Mouse (Mus musculus) neural tube, embryonic 15.5 days (tissue): ENCODE results near the gene Ap5b1. TPM values are rescaled to one million over a fixed set of nuclear protein-coding genes. Genes with fewer than 3 reads are reported as not detected.

Experiments
- ATAC-seq: fragments of 200-750 bp; cut with Nextera tagmentation; 2 replicates; pipeline ENCODE4 v1.8.0; 2017; ENCODE audit warnings: mild to moderate bottlenecking, moderate TSS enrichment, moderate library complexity; ENCODE audit not compliant: low FRiP score
- H3K27ac ChIP-seq: fragments of 300-500 bp; sonication (generic); replicated peaks from 2 replicates; pipeline ENCODE4 v1.5.1; 2015; ENCODE audit warnings: mild to moderate bottlenecking, inconsistent platforms
- H3K27me3 ChIP-seq: fragments of 300-500 bp; sonication (generic); replicated peaks from 2 replicates; pipeline ENCODE4 v1.6.1; 2015; ENCODE audit warnings: inconsistent platforms
- H3K36me3 ChIP-seq: fragments of 300-500 bp; sonication (generic); 2 replicates; pipeline ENCODE4 v1.6.1; 2015; ENCODE audit warnings: inconsistent platforms
- H3K4me1 ChIP-seq: fragments of 300-500 bp; sonication (generic); 2 replicates; pipeline ENCODE4 v1.6.1; 2015; ENCODE audit warnings: inconsistent platforms
- H3K4me2 ChIP-seq: fragments of 300-500 bp; sonication (generic); 2 replicates; pipeline ENCODE4 v1.6.1; 2015; ENCODE audit warnings: inconsistent platforms, mild to moderate bottlenecking, moderate library complexity
- H3K4me3 ChIP-seq: fragments of 300-500 bp; sonication (generic); replicated peaks from 2 replicates; pipeline ENCODE4 v1.5.1; 2015; ENCODE audit warnings: mild to moderate bottlenecking, inconsistent platforms
- H3K9ac ChIP-seq: fragments of 300-500 bp; sonication (generic); replicated peaks from 2 replicates; pipeline ENCODE4 v1.6.1; 2015; ENCODE audit warnings: mild to moderate bottlenecking, inconsistent platforms
- H3K9me3 ChIP-seq: fragments of 300-500 bp; sonication (generic); replicated peaks from 2 replicates; pipeline ENCODE4 v1.6.1; 2016; ENCODE audit warnings: inconsistent platforms
- WGBS: fragments of 180-500 bp; shearing (Covaris S2); methylation state at CpG from one replicate; pipeline ENCODE4 v1.1.7; 2015; ENCODE audit warnings: mixed read lengths; 5-methylcytosine and 5-hydroxymethylcytosine counted together
- polyA plus RNA-seq: library from polyadenylated mRNA; unstranded; fragments of >200 nt; fragmentation: Nextera tagmentation; extraction: Ambion mirVana; gene quantifications from 2 replicates; pipeline ENCODE4 v1.2.1, GENCODE M21; 2015

The Ap5b1 gene
- polyA plus RNA-seq, 1 experiment from 2014 or later: 2.7 TPM

- Histone ChIP-seq H3K27me3 (no peaks in the 10 kb centered on the region), H3K9me3 (no peaks in the 10 kb centered on the region), H3K4me1 (peaks cover 30% of the 10 kb centered on the region), H3K36me3 (peaks cover 13% of the 10 kb centered on the region), H3K9ac (no peak overlapping the region), H3K27ac (no peak overlapping the region), H3K4me3 (no peak overlapping the region), H3K4me2 (no peak overlapping the region)
- no peak for ATAC-seq
- WGBS: 82% methylated on average over 4 of the region's 4 CpGs
Measured at GRCm38 (mm10) chr19:5599224-5599623, 31.4 kb downstream of the Ap5b1 start.

- Histone ChIP-seq H3K4me3 (peak within 1 kb of the TSS; percentile 79), H3K36me3 (peaks cover 41% of the 10 kb centered on the region), H3K4me2 (peak within 1 kb of the TSS; percentile 88), H3K27me3 (no peaks in the 10 kb centered on the region), H3K27ac (peak within 1 kb of the TSS; percentile 82), H3K4me1 (peaks cover 40% of the 10 kb centered on the region), H3K9me3 (no peaks in the 10 kb centered on the region), H3K9ac (peak within 1 kb of the TSS; percentile 94)
- ATAC-seq: peak; percentile 92
- WGBS: under 1% methylated on average over 64 of the region's 64 CpGs
Measured at GRCm38 (mm10) chr19:5601752-5602541, 34.1 kb downstream of the Ap5b1 start, which contains the start of gene Rnaseh2c. Rnaseh2c (plus strand) TSS chr19:5601873.

- Histone ChIP-seq H3K9ac (no peak overlapping the region), H3K9me3 (no peaks in the 10 kb centered on the region), H3K27ac (no peak overlapping the region), H3K4me1 (peaks cover 48% of the 10 kb centered on the region), H3K36me3 (peaks cover 58% of the 10 kb centered on the region), H3K4me2 (no peak overlapping the region), H3K4me3 (no peak overlapping the region), H3K27me3 (no peaks in the 10 kb centered on the region)
- ATAC-seq: no peak
- WGBS: 95% methylated on average over 7 of the region's 7 CpGs
Measured at GRCm38 (mm10) chr19:5603664-5604063, 35.8 kb downstream of the Ap5b1 start.

- Histone ChIP-seq H3K4me2 (no peak overlapping the region), H3K27me3 (no peaks in the 10 kb centered on the region), H3K36me3 (peaks cover 61% of the 10 kb centered on the region), H3K27ac (no peak overlapping the region), H3K9me3 (no peaks in the 10 kb centered on the region), H3K4me3 (no peak overlapping the region), H3K9ac (no peak overlapping the region), H3K4me1 (peaks cover 56% of the 10 kb centered on the region)
- no peak for ATAC-seq
- WGBS: 95% methylated on average over 7 of the region's 7 CpGs
Measured at GRCm38 (mm10) chr19:5605126-5605525, 37.3 kb downstream of the Ap5b1 start.

- H3K4me3 ChIP-seq: no peak overlapping the region
- no peaks in the 10 kb centered on the region for H3K27me3 ChIP-seq
- H3K36me3 ChIP-seq: peaks cover 61% of the 10 kb centered on the region
Measured at GRCm38 (mm10) chr19:5606196-5606595, 38.4 kb downstream of the Ap5b1 start.

GRCm38 (mm10) chr19:5607705-5608410, 40.0 kb downstream of the Ap5b1 start:
- Histone ChIP-seq H3K4me1 (peaks cover 49% of the 10 kb centered on the region), H3K27ac (no peak overlapping the region), H3K9ac (no peak overlapping the region), H3K36me3 (peaks cover 61% of the 10 kb centered on the region), H3K4me3 (no peak overlapping the region), H3K4me2 (peak overlapping the region; percentile 72), H3K9me3 (no peaks in the 10 kb centered on the region), H3K27me3 (no peaks in the 10 kb centered on the region)
- ATAC-seq: no peak
- WGBS: 95% methylated on average over 26 of the region's 26 CpGs

More at GRCm38 (mm10) chr19:5606196-5606595, 38.4 kb downstream of the Ap5b1 start:
- Histone ChIP-seq H3K27ac (no peak overlapping the region), H3K9me3 (no peaks in the 10 kb centered on the region), H3K4me2 (no peak overlapping the region), H3K9ac (no peak overlapping the region), H3K4me1 (peaks cover 63% of the 10 kb centered on the region)
- no peak for ATAC-seq
- WGBS: 85% methylated on average over 8 of the region's 8 CpGs

GRCm38 (mm10) chr19:5608707-5609106, 40.9 kb downstream of the Ap5b1 start:
- peak overlapping the region; percentile 94 for H3K9ac ChIP-seq
- H3K4me2 ChIP-seq: peak overlapping the region; percentile 72
- peak overlapping the region; percentile 72 for H3K4me3 ChIP-seq
- no peaks in the 10 kb centered on the region; the same call in 1 of the 2 replicates for H3K27me3 ChIP-seq
- ATAC-seq: no peak
- peaks cover 52% of the 10 kb centered on the region for H3K36me3 ChIP-seq
- peaks cover 40% of the 10 kb centered on the region for H3K4me1 ChIP-seq
- peak overlapping the region; percentile 99; the same call in 1 of the 2 replicates for H3K27ac ChIP-seq
- H3K9me3 ChIP-seq: no peaks in the 10 kb centered on the region
- WGBS: over 99% methylated on average over 13 of the region's 13 CpGs

- no peak for ATAC-seq
- 55% methylated on average over 10 of the region's 10 CpGs for WGBS
- Histone ChIP-seq H3K27ac (peak overlapping the region; percentile 99), H3K4me3 (peak overlapping the region; percentile 72), H3K4me1 (peaks cover 36% of the 10 kb centered on the region), H3K9me3 (no peaks in the 10 kb centered on the region), H3K9ac (peak overlapping the region; percentile 94), H3K27me3 (no peaks in the 10 kb centered on the region; the same call in 1 of the 2 replicates), H3K4me2 (peak overlapping the region; percentile 72), H3K36me3 (peaks cover 48% of the 10 kb centered on the region)
Measured at GRCm38 (mm10) chr19:5609171-5609546, 41.3 kb downstream of the Ap5b1 start.

- Histone ChIP-seq H3K9me3 (no peaks in the 10 kb centered on the region), H3K4me2 (peak within 1 kb of the TSS; percentile 72), H3K27ac (peak within 1 kb of the TSS; percentile 99), H3K4me3 (peak within 1 kb of the TSS; percentile 72), H3K36me3 (peaks cover 42% of the 10 kb centered on the region), H3K4me1 (peaks cover 32% of the 10 kb centered on the region), H3K27me3 (no peaks in the 10 kb centered on the region; the same call in 1 of the 2 replicates), H3K9ac (peak within 1 kb of the TSS; percentile 94)
- WGBS: under 1% methylated on average over 50 of the region's 55 CpGs
- ATAC-seq: peak; percentile 94
Measured at GRCm38 (mm10) chr19:5609547-5610404, 42.0 kb downstream of the Ap5b1 start, which contains the start of gene Kat5. Kat5 (minus strand) TSS chr19:5610237.

- H3K9me3 ChIP-seq: no peaks in the 10 kb centered on the region
- no peak for ATAC-seq
- H3K27me3 ChIP-seq: peaks cover 14% of the 10 kb centered on the region; the same call in 1 of the 2 replicates
- 96% methylated on average over 1 of the region's 1 CpGs for WGBS
- H3K4me1 ChIP-seq: peaks cover 25% of the 10 kb centered on the region
- H3K36me3 ChIP-seq: peaks cover 20% of the 10 kb centered on the region
- H3K27ac ChIP-seq: no peak overlapping the region
- H3K9ac ChIP-seq: no peak overlapping the region
- H3K4me2 ChIP-seq: no peak overlapping the region
- no peak overlapping the region for H3K4me3 ChIP-seq
Measured at GRCm38 (mm10) chr19:5611973-5612372, 44.1 kb downstream of the Ap5b1 start.
